Mouse (Mus musculus): Measurements from ENCODE around the gene Homer3. TPM values are rescaled to one million over a fixed set of nuclear protein-coding genes. Genes with fewer than 3 reads are reported as not detected.

The Homer3 gene
- polyA plus RNA-seq, 1 experiment: 37.9 TPM

- DNase-seq (ENCODE audit: low spot score): no peak
Measured at GRCm38 (mm10) chr8:70284421-70284820, 1.8 kb downstream of the Homer3 start.

GRCm38 (mm10) chr8:70285304-70285703 lies 2.7 kb downstream of the Homer3 start:
- DNase-seq (ENCODE audit: low spot score): no peak

- no peak for DNase-seq (ENCODE audit: low spot score)
Measured at GRCm38 (mm10) chr8:70286737-70287136, 4.1 kb downstream of the Homer3 start.

- DNase-seq (ENCODE audit: low spot score): no peak
Measured at GRCm38 (mm10) chr8:70293988-70294405, 11.4 kb downstream of the Homer3 start.

- no peak for DNase-seq (ENCODE audit: low spot score)
Measured at GRCm38 (mm10) chr8:70300881-70301280, 18.3 kb downstream of the Homer3 start.

GRCm38 (mm10) chr8:70302358-70302890 lies 19.8 kb downstream of the Homer3 start, which contains the start of the genes Ddx49 and Cope:
Gene Ddx49, minus strand, starts transcription at chr8:70302489.
Gene Cope, plus strand, starts transcription at chr8:70302518.
- peak; percentile 84 for DNase-seq (ENCODE audit: low spot score)

DNA sequence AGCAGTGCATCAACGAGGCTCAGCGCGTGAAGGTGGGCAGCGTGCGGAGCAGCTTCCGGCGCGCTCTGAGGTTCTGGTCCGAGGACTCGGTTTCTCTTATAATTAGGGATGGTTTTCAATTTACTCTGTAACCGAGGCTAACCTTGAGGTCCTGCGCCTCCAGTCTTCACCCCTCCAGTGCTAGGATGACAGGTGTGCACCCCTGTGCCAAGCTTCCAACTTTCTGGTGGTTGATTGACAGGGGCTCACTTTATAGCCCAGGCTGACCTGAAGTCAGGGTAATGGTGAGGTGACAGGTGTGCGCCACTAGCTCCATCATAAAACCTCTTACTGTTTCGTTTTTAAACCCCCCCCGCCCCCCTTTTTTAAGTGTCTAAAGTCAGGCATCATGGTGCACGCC lies 20.3 kb downstream of the Homer3 start:
- DNase-seq (ENCODE audit: low spot score): no peak

DNA sequence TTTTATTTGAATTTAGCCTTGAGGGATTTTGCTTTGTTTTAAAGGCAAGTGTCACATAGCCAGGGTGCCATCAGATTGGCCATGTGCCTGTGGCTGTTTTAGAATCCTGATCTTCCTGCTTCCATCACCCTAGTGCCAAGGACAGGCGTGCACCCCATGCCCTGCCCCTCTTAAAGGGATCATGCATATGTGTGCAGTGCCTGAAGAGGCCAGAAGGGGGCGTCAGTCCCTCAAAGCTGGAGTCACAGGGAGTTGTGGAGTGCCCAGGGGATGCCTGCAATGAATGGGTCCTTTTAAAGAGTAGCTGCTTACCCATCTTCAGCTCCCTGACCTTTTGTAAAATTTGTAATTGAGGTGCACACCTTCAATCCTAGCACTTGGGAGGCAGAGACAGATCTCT lies 26.7 kb downstream of the Homer3 start:
- no peak for DNase-seq (ENCODE audit: low spot score)

GRCm38 (mm10) chr8:70313399-70313798 lies 30.8 kb downstream of the Homer3 start:
- DNase-seq (ENCODE audit: low spot score): no peak

GRCm38 (mm10) chr8:70315624-70316510 lies 33.2 kb downstream of the Homer3 start, which contains the start of gene Cers1:
Gene Cers1, plus strand, starts transcription at chr8:70315775.
- DNase-seq (ENCODE audit: low spot score): no peak

GRCm38 (mm10) chr8:70316511-70317504 lies 34.2 kb downstream of the Homer3 start:
- DNase-seq (ENCODE audit: low spot score): no peak

GRCm38 (mm10) chr8:70317872-70318271 lies 35.2 kb downstream of the Homer3 start:
- no peak for DNase-seq (ENCODE audit: low spot score)

GRCm38 (mm10) chr8:70323716-70324115 lies 41.1 kb downstream of the Homer3 start:
- no peak for DNase-seq (ENCODE audit: low spot score)

DNA sequence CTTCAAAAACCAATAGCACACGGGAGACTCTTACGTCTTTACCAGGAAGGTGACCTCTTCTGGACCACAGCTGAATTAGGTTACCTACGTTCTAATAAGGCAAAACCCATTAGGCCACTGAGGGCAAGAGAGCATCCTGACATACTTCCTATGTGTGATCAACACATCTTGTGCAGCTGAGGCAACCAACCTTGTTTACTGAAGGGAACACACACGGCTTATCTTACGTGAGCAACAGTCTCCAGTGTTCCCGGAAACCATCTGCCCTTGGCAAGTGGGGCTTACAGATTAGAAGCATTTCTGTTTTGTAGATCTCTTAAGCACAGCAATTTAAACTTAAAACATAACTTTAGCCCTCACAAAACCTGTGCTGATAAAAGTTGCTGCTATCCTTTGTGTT lies 44.9 kb downstream of the Homer3 start:
- no peak for DNase-seq (ENCODE audit: low spot score)

- DNase-seq (ENCODE audit: low spot score): no peak
Measured at GRCm38 (mm10) chr8:70329124-70329834, 46.7 kb downstream of the Homer3 start, which contains the start of gene Gdf1. Gene Gdf1, plus strand, starts transcription at chr8:70329817.

DNA sequence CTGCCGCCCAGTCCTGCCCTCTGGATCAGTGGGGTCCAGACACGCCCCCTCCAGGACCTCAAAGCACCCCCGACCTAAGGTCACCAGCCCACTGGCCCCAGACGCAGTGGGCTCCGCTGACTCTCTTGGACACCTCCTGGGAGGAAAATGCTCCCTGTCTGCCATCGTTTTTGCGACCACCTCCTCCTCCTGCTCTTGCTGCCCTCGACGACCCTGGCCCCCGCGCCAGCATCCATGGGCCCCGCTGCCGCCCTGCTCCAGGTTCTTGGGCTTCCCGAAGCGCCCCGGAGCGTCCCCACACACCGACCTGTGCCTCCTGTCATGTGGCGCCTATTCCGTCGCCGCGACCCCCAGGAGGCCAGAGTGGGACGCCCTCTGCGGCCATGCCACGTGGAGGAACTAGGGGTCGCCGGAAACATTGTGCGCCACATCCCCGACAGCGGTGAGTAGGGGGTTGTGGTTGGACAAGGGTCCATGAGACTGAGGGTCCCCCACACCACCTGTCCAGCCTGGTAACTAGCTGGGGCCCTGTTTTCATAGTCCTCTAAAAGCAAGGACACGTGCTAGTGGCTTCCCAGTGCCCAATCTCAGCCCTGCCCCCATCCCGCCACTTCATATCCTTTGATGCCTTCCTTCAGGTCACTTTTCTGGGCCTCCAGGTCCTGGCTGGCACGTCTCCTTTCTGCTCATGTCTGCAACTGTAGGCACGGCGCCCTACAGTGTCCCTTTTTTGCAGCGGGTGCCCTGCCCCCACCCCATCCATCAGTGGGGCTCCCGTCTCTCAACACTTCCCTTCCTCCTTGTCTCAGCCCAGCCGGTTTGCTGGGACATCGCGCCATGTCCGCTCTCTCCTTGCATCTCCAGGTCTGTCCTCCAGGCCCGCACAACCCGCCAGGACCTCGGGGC lies 47.5 kb downstream of the Homer3 start:
- no peak for DNase-seq (ENCODE audit: low spot score)

- no peak for DNase-seq (ENCODE audit: low spot score)
Measured at GRCm38 (mm10) chr8:70330741-70331364, 48.2 kb downstream of the Homer3 start.

GRCm38 (mm10) chr8:70331526-70331925 lies 48.9 kb downstream of the Homer3 start:
- no peak for DNase-seq (ENCODE audit: low spot score)

GRCm38 (mm10) chr8:70332070-70332877 lies 49.6 kb downstream of the Homer3 start:
- DNase-seq (ENCODE audit: low spot score): no peak

All from urinary bladder, adult 2 months (tissue).